ENCODE assay signal across 8 mouse cellular contexts in genomic region chr11:113174011-113174507, GRCm38 (mm10).
DNase-seq lines count a peak whose midpoint lies in the region; ATAC-seq and TF ChIP-seq lines count a peak whose summit lies in the region.

No protein-coding gene starts in this region.

- peak; percentile 52 for DNase-seq in embryonic facial prominence, embryonic 11.5 days (ENCODE audit: low spot score)
- no peak for DNase-seq in embryonic facial prominence, embryonic 10.5 days (ENCODE audit: low spot score)
- peak; percentile 63 for DNase-seq in embryo, embryonic 11 days
- DNase-seq in naive thymus-derived CD4-positive, alpha-beta T cell, adult 2 months (ENCODE audit: low read depth): peak; percentile 93
- DNase-seq in cerebellum, postnatal 14 days: no peak
- no peak for DNase-seq in heart, adult 9 months (ENCODE audit: low spot score in 2 of 2)
- no peak for DNase-seq in cerebellum, adult 9-10 months

- H3K4me1 ChIP-seq in embryonic facial prominence, embryonic 11.5 days (ENCODE audit: control insufficient read depth, insufficient read depth, low read length): no peaks in the 10 kb centered on the region; the same call in 1 of the 2 replicates
- H3K4me1 ChIP-seq in embryonic facial prominence, embryonic 10.5 days: peaks cover 77% of the 10 kb centered on the region
- 0 out of 2 replicates have a peak, but pooled peaks cover 3% of the 10 kb centered on the region for H3K4me1 ChIP-seq in intestine, postnatal 0 days (replicated peaks; ENCODE audit: control insufficient read depth, insufficient read depth, low read length)

- no peak overlapping the region for H3K4me2 ChIP-seq in embryonic facial prominence, embryonic 11.5 days (ENCODE audit: low read depth, low read length)
- H3K4me2 ChIP-seq in intestine, postnatal 0 days (replicated peaks; ENCODE audit: low read depth): no peak overlapping the region

- 77% methylated on average over 5 of the region's 5 CpGs for WGBS in embryonic facial prominence, embryonic 11.5 days
- WGBS in embryonic facial prominence, embryonic 10.5 days: 64% methylated on average over 5 of the region's 5 CpGs
- WGBS in intestine, postnatal 0 days: 54% methylated on average over 5 of the region's 5 CpGs

- TF ChIP-seq CTCF in intestine, postnatal 0 days (IDR thresholded peaks at IDR 0.05; ENCODE audit: low read depth): no peak

- H3K9ac ChIP-seq in embryonic facial prominence, embryonic 11.5 days (replicated peaks; ENCODE audit: low read length): no peak overlapping the region
- H3K9ac ChIP-seq in intestine, postnatal 0 days (ENCODE audit: low read depth, low read length): no peak overlapping the region

- no peak overlapping the region for H3K4me3 ChIP-seq in embryonic facial prominence, embryonic 11.5 days (ENCODE audit: low read depth, low read length)
- no peak overlapping the region for H3K4me3 ChIP-seq in embryonic facial prominence, embryonic 10.5 days
- H3K4me3 ChIP-seq in intestine, postnatal 0 days (ENCODE audit: low read depth, low read length): no peak overlapping the region

- no peak for ATAC-seq in embryonic facial prominence, embryonic 11.5 days (replicated peaks; ENCODE audit: insufficient number of reproducible peaks, low FRiP score, low TSS enrichment, low read depth)
- peak; percentile 16; the same call in 1 of the 2 replicates for ATAC-seq in intestine, postnatal 0 days

- no peaks in the 10 kb centered on the region for H3K9me3 ChIP-seq in embryonic facial prominence, embryonic 11.5 days (replicated peaks; ENCODE audit: control insufficient read depth, low read length)
- H3K9me3 ChIP-seq in embryonic facial prominence, embryonic 10.5 days: no peaks in the 10 kb centered on the region
- no peaks in the 10 kb centered on the region for H3K9me3 ChIP-seq in intestine, postnatal 0 days (ENCODE audit: control insufficient read depth)

- H3K27ac ChIP-seq in embryonic facial prominence, embryonic 11.5 days (replicated peaks; ENCODE audit: low read depth, low read length): no peak overlapping the region
- no peak overlapping the region for H3K27ac ChIP-seq in embryonic facial prominence, embryonic 10.5 days (replicated peaks)
- no peak overlapping the region for H3K27ac ChIP-seq in intestine, postnatal 0 days (ENCODE audit: low read depth, low read length)

- no peaks in the 10 kb centered on the region for H3K27me3 ChIP-seq in embryonic facial prominence, embryonic 11.5 days (ENCODE audit: control insufficient read depth, insufficient read depth, low read length)
- H3K27me3 ChIP-seq in embryonic facial prominence, embryonic 10.5 days (replicated peaks; ENCODE audit: low read depth, poor library complexity, severe bottlenecking): peaks cover 8% of the 10 kb centered on the region; the same call in 1 of the 2 replicates
- H3K27me3 ChIP-seq in intestine, postnatal 0 days (replicated peaks; ENCODE audit: control insufficient read depth, insufficient read depth, low read length): no peaks in the 10 kb centered on the region

- no peaks in the 10 kb centered on the region for H3K36me3 ChIP-seq in embryonic facial prominence, embryonic 11.5 days (replicated peaks; ENCODE audit: control insufficient read depth, insufficient read depth, low read depth, low read length)
- no peaks in the 10 kb centered on the region for H3K36me3 ChIP-seq in embryonic facial prominence, embryonic 10.5 days (replicated peaks)
- H3K36me3 ChIP-seq in intestine, postnatal 0 days (ENCODE audit: control insufficient read depth, insufficient read depth): no peaks in the 10 kb centered on the region

Comparison
In these comparisons a context has a peak if more than half of its experiments do, and no peak if none do; other contexts are left out.
1. DNase-seq: peak in embryonic facial prominence, embryonic 11.5 days (single experiment), embryo, embryonic 11 days (single experiment) and naive thymus-derived CD4-positive, alpha-beta T cell, adult 2 months (single experiment); none in embryonic facial prominence, embryonic 10.5 days (single experiment), cerebellum, postnatal 14 days (0 of 2), heart, adult 9 months (0 of 2) and cerebellum, adult 9-10 months (single experiment).